Mouse (Mus musculus) bone marrow, adult 2 months (tissue): ENCODE measurements at regions not wholly inside any gene's neighbourhood (a gene's known extent, or its start where the extent isn't known, plus 50 kb on each side); places are given as distances from the start of the nearest gene placed in this dataset.

Experiments used
- H3K27ac ChIP-seq: fragments of 200-500 bp; 2 replicates; pipeline ENCODE4 v1.5.1; 2012; ENCODE audit warnings: low read depth, mild to moderate bottlenecking, control low read depth, inconsistent platforms, low read length; ENCODE audit not compliant: control insufficient read depth, poor library complexity, insufficient read depth
- H3K4me1 ChIP-seq: fragments of 200-500 bp; 2 replicates; pipeline ENCODE4 v1.6.1; 2011; ENCODE audit warnings: low read length; ENCODE audit not compliant: control insufficient read depth, insufficient read depth
- H3K4me3 ChIP-seq: fragments of 200-500 bp; replicated peaks from 2 replicates; pipeline ENCODE3; 2011; ENCODE audit warnings: mild to moderate bottlenecking, low read depth, low read length, control low read depth; ENCODE audit not compliant: control insufficient read depth
- CTCF ChIP-seq: fragments of 200-500 bp; IDR thresholded peaks from 2 replicates; pipeline ENCODE4 v1.5.1; 2011; ENCODE audit warnings: low read length, control low read depth; ENCODE audit not compliant: control insufficient read depth, insufficient read depth
- POLR2A ChIP-seq: fragments of 200-500 bp; IDR thresholded peaks from 2 replicates; pipeline ENCODE4 v1.6.1; 2011; ENCODE audit warnings: low read depth, mild to moderate bottlenecking, control low read depth, low read length, borderline replicate concordance; ENCODE audit not compliant: control insufficient read depth
- WGBS: fragments of 180-500 bp; shearing (Covaris S2); methylation state at CpG from one replicate; pipeline ENCODE4 v1.1.7; 2018; 5-methylcytosine and 5-hydroxymethylcytosine counted together

- no peak overlapping the region for H3K4me3 ChIP-seq
- no peak for TF ChIP-seq CTCF
- TF ChIP-seq POLR2A: no peak
- WGBS: 80% methylated on average over 5 of the region's 5 CpGs
- H3K4me1 ChIP-seq: no peaks in the 10 kb centered on the region
- H3K27ac ChIP-seq: no peak overlapping the region
Measured at GRCm38 (mm10) chr8:77829764-77830163, 105.5 kb upstream of the Ednra start.

- no peak overlapping the region for H3K27ac ChIP-seq
- no peak for TF ChIP-seq CTCF
- no peak for TF ChIP-seq POLR2A
- no peaks in the 10 kb centered on the region for H3K4me1 ChIP-seq
- no peak overlapping the region for H3K4me3 ChIP-seq
- WGBS: 71% methylated on average over 6 of the region's 6 CpGs
Measured at GRCm38 (mm10) chr8:77834283-77834682, 110.0 kb upstream of the Ednra start.

GRCm38 (mm10) chr8:77836902-77837489, 112.7 kb upstream of the Ednra start:
- H3K27ac ChIP-seq: no peak overlapping the region
- no peaks in the 10 kb centered on the region for H3K4me1 ChIP-seq
- no peak overlapping the region for H3K4me3 ChIP-seq
- TF ChIP-seq POLR2A (no peak), CTCF (no peak)
- 61% methylated on average over 5 of the region's 5 CpGs for WGBS

- 83% methylated on average over 7 of the region's 7 CpGs for WGBS
- no peak overlapping the region for H3K4me3 ChIP-seq
- no peak for TF ChIP-seq POLR2A
- no peak for TF ChIP-seq CTCF
- no peak overlapping the region for H3K27ac ChIP-seq
- no peaks in the 10 kb centered on the region for H3K4me1 ChIP-seq
Measured at GRCm38 (mm10) chr8:77842392-77843139, 118.3 kb upstream of the Ednra start.

- H3K4me1 ChIP-seq: no peaks in the 10 kb centered on the region
- H3K27ac ChIP-seq: no peak overlapping the region
- H3K4me3 ChIP-seq: no peak overlapping the region
- WGBS: 59% methylated on average over 3 of the region's 3 CpGs
- TF ChIP-seq CTCF (no peak), POLR2A (no peak)
Measured at GRCm38 (mm10) chr8:77843229-77843628, 119.0 kb upstream of the Ednra start.

- no peak for TF ChIP-seq CTCF
- TF ChIP-seq POLR2A: no peak
- H3K27ac ChIP-seq: no peak overlapping the region
- whole genome bisulfite sequencing: 69% methylated on average over 5 of the region's 5 CpGs
- no peak overlapping the region for H3K4me3 ChIP-seq
- no peaks in the 10 kb centered on the region for H3K4me1 ChIP-seq
Measured at GRCm38 (mm10) chr8:77850523-77850922, 126.3 kb upstream of the Ednra start.

- Histone ChIP-seq H3K4me1 (no peaks in the 10 kb centered on the region), H3K4me3 (no peak overlapping the region), H3K27ac (no peak overlapping the region)
- WGBS: 38% methylated on average over 6 of the region's 6 CpGs
- no peak for TF ChIP-seq POLR2A
- TF ChIP-seq CTCF: no peak
Measured at GRCm38 (mm10) chr8:77870264-77870663, 146.0 kb upstream of the Ednra start.

- Histone ChIP-seq H3K4me3 (no peak overlapping the region), H3K27ac (no peak overlapping the region), H3K4me1 (no peaks in the 10 kb centered on the region)
- TF ChIP-seq POLR2A (no peak), CTCF (no peak)
- WGBS: 80% methylated on average over 1 of the region's 1 CpGs
Measured at GRCm38 (mm10) chr8:77872771-77873170, 148.5 kb upstream of the Ednra start.

- no peak overlapping the region for H3K27ac ChIP-seq
- no peak overlapping the region for H3K4me3 ChIP-seq
- no peaks in the 10 kb centered on the region for H3K4me1 ChIP-seq
- WGBS: 77% methylated on average over 3 of the region's 3 CpGs
- no peak for TF ChIP-seq CTCF
- no peak for TF ChIP-seq POLR2A
Measured at GRCm38 (mm10) chr8:77919776-77920175, 195.5 kb upstream of the Ednra start.
